Mouse (Mus musculus): ENCODE measurements around the gene Me3. TPM values are rescaled to one million over a fixed set of nuclear protein-coding genes. Genes with fewer than 3 reads are reported as not detected.

The Me3 gene
- polyA plus RNA-seq, 1 experiment from 2014 or later: 0.64 TPM

- no peaks in the 10 kb centered on the region for H3K9me3 ChIP-seq
- no peak overlapping the region for H3K27ac ChIP-seq
- peaks cover 11% of the 10 kb centered on the region for H3K4me1 ChIP-seq (replicated peaks)
- no peaks in the 10 kb centered on the region for H3K36me3 ChIP-seq
- ATAC-seq (ENCODE audit: insufficient number of reproducible peaks, insufficient read depth, low FRiP score, low TSS enrichment, low read depth): no peak
- H3K4me3 ChIP-seq (replicated peaks): no peak overlapping the region
- H3K27me3 ChIP-seq: 0 out of 2 replicates have a peak, but pooled peaks cover 3% of the 10 kb centered on the region
- H3K4me2 ChIP-seq: no peak overlapping the region
- 92% methylated on average over 1 of the region's 1 CpGs for WGBS
- H3K9ac ChIP-seq (replicated peaks): no peak overlapping the region
Measured at GRCm38 (mm10) chr7:89792576-89792975, 160.4 kb downstream of the Me3 start.

DNA sequence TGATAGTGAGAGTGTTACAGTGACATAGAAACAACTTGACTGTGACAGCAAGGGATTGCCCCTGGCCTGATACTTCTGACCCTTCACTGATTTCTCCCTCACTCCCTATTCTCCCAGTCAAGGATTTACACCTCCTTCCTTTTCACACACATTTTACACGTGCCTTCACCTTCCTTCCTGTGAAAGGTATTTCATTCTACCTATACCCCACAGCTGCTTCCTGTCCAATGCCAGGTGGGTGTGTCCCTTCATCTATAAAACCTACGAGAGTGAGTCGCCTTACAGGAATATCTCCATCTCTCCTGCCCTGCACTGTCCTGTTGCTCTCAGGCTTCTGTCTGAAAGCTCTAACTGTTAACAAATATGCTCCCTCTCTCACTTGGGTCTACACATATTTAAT, 163.2 kb downstream of the Me3 start:
- WGBS: 63% methylated on average over 3 of the region's 3 CpGs
- Histone ChIP-seq H3K9ac (replicated peaks) (no peak overlapping the region), H3K27ac (no peak overlapping the region), H3K9me3 (no peaks in the 10 kb centered on the region), H3K36me3 (no peaks in the 10 kb centered on the region), H3K4me3 (replicated peaks) (no peak overlapping the region), H3K27me3 (0 out of 2 replicates have a peak, but pooled peaks cover 3% of the 10 kb centered on the region), H3K4me1 (replicated peaks) (peaks cover 17% of the 10 kb centered on the region), H3K4me2 (no peak overlapping the region)
- ATAC-seq (ENCODE audit: insufficient number of reproducible peaks, insufficient read depth, low FRiP score, low TSS enrichment, low read depth): no peak

- Histone ChIP-seq H3K9me3 (no peaks in the 10 kb centered on the region), H3K27me3 (0 out of 2 replicates have a peak, but pooled peaks cover 3% of the 10 kb centered on the region), H3K27ac (no peak overlapping the region), H3K36me3 (no peaks in the 10 kb centered on the region), H3K9ac (replicated peaks) (no peak overlapping the region), H3K4me1 (replicated peaks) (peaks cover 17% of the 10 kb centered on the region), H3K4me2 (no peak overlapping the region), H3K4me3 (replicated peaks) (no peak overlapping the region)
- WGBS: 21% methylated on average over 6 of the region's 6 CpGs
- no peak for ATAC-seq (ENCODE audit: insufficient number of reproducible peaks, insufficient read depth, low FRiP score, low TSS enrichment, low read depth)
Measured at GRCm38 (mm10) chr7:89796351-89796801, 164.2 kb downstream of the Me3 start.

DNA sequence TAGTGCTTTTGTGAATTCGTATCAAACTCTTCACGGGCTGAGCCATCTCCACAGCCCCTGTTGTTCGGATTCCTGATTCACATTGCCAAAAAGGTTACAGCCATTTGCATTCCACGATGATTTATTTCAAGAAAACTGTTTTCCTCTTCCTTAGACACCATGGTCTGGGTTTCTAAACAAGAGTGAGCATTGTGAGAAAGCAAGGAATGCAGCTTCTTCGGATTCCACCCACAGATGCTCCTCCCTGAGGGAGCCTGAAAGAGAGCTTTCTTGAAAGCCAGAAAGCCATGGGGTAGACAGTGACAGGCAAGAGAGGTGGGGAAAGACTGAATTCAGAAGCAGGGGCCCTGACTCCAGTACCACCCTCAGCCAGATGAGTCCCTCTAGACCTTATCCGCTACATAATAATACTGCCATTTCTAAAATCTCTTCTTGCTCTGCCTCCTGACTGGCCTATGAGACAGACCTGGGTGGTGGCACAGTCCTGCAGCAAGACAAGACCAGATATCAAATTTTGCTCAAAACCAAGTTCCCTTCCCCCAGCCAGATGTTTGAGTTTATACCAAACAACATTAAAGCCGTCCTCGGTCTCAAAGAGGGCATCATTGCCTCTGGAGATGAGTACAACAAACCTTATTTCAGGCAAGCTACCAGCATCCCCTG, 166.3 kb downstream of the Me3 start:
- H3K4me3 ChIP-seq (replicated peaks): no peak overlapping the region
- H3K27ac ChIP-seq: no peak overlapping the region
- H3K27me3 ChIP-seq: 0 out of 2 replicates have a peak, but pooled peaks cover 3% of the 10 kb centered on the region
- no peak overlapping the region for H3K9ac ChIP-seq (replicated peaks)
- H3K4me2 ChIP-seq: no peak overlapping the region
- no peaks in the 10 kb centered on the region for H3K36me3 ChIP-seq
- no peaks in the 10 kb centered on the region for H3K9me3 ChIP-seq
- WGBS: 75% methylated on average over 8 of the region's 8 CpGs
- H3K4me1 ChIP-seq (replicated peaks): peaks cover 17% of the 10 kb centered on the region
- ATAC-seq (ENCODE audit: insufficient number of reproducible peaks, insufficient read depth, low FRiP score, low TSS enrichment, low read depth): no peak

DNA sequence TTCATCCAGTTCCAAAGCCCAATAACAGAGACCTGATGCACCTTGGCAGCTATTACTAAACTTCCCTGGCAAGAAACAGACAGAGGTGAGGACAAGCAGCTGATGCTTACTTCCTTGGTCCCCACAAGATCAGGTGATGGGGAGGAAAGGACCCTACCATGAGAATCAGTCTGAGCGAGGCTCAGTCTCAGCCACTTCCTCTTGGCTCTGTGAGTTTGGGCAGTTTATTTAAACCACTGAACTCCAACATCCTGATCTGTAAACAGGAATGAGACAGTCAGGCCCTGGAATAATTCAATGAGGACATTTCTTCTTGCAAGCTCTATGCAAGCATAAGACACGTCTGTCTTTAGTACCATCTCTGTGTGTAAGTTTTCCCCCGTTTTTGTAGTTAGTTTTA, 170.3 kb downstream of the Me3 start:
- Histone ChIP-seq H3K4me3 (replicated peaks) (no peak overlapping the region), H3K27ac (no peak overlapping the region)
- WGBS: 78% methylated on average over 3 of the region's 3 CpGs

GRCm38 (mm10) chr7:89803966-89804365, 171.8 kb downstream of the Me3 start:
- Histone ChIP-seq H3K9ac (replicated peaks) (no peak overlapping the region), H3K27me3 (no peaks in the 10 kb centered on the region), H3K4me2 (no peak overlapping the region), H3K4me1 (replicated peaks) (no peaks in the 10 kb centered on the region), H3K27ac (no peak overlapping the region), H3K36me3 (no peaks in the 10 kb centered on the region), H3K4me3 (replicated peaks) (no peak overlapping the region), H3K9me3 (0 out of 2 replicates have a peak, but pooled peaks cover 3% of the 10 kb centered on the region)
- WGBS: 86% methylated on average over 4 of the region's 4 CpGs
- no peak for ATAC-seq (ENCODE audit: insufficient number of reproducible peaks, insufficient read depth, low FRiP score, low TSS enrichment, low read depth)

More for the DNA sequence above, 170.3 kb downstream of the Me3 start:
- Histone ChIP-seq H3K36me3 (no peaks in the 10 kb centered on the region), H3K4me2 (no peak overlapping the region), H3K4me1 (replicated peaks) (peaks cover 5% of the 10 kb centered on the region; the same call in 1 of the 2 replicates), H3K27me3 (no peaks in the 10 kb centered on the region), H3K9ac (replicated peaks) (no peak overlapping the region), H3K9me3 (no peaks in the 10 kb centered on the region)
- ATAC-seq (ENCODE audit: insufficient number of reproducible peaks, insufficient read depth, low FRiP score, low TSS enrichment, low read depth): no peak

DNA sequence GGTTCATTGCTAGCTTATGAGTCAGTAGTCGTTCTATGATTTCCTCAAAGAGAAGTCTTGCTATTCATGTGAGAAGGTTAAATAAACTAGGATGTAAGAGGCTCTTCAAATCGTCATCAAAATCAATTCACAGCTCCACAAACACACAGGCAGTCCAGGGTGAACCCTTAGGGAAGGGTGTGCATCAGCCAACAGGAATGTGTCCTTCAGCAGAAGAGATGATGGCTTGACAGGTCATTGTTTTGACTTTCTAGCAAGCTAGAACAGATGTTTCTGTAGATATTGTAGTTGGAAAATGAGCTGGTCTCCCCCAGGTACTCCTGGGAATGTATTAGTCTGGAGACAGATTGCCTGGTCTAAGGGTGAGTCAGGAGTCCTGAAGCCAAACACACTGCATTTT, 177.2 kb downstream of the Me3 start:
- no peaks in the 10 kb centered on the region for H3K36me3 ChIP-seq
- 0 out of 2 replicates have a peak, but pooled peaks cover 3% of the 10 kb centered on the region for H3K9me3 ChIP-seq
- no peak overlapping the region for H3K9ac ChIP-seq (replicated peaks)
- no peak for ATAC-seq (ENCODE audit: insufficient number of reproducible peaks, insufficient read depth, low FRiP score, low TSS enrichment, low read depth)
- 72% methylated on average over 2 of the region's 2 CpGs for WGBS
- no peaks in the 10 kb centered on the region for H3K4me1 ChIP-seq (replicated peaks)
- H3K4me2 ChIP-seq: no peak overlapping the region
- no peak overlapping the region for H3K4me3 ChIP-seq (replicated peaks)
- no peaks in the 10 kb centered on the region for H3K27me3 ChIP-seq
- no peak overlapping the region for H3K27ac ChIP-seq

DNA sequence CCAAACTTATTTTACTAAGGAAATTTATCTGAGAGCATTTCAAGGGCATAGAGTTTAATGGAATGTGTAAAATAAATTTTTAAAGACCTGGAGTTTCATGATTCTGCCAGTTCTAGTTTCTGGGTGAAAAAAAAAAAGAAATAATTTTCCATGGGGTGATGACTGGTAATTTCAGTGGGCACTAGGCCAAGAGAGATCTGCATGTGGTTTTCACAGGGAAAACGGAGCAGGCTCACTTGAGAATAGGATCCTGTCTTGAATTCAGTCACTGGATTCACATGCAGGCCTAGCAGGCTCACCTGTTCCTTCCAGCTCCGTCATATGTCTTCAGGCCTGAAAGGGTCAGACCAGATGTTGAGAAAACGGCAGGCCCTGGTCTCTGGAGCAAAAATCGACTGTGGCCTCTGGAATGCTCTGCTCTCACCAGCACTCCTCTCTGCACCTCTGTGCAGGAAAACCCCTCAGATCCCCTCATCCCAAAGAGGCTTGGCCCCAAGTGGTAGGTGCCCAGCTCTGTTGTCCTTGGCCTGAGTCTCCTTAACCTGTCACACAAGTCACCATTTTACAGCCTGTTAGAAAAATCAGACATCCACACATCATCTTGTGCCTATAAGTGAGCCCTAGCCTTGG, 196.4 kb downstream of the Me3 start:
- H3K9ac ChIP-seq (replicated peaks): no peak overlapping the region
- ATAC-seq (ENCODE audit: insufficient number of reproducible peaks, insufficient read depth, low FRiP score, low TSS enrichment, low read depth): no peak
- H3K9me3 ChIP-seq: no peaks in the 10 kb centered on the region
- 53% methylated on average over 4 of the region's 4 CpGs for WGBS
- H3K36me3 ChIP-seq: no peaks in the 10 kb centered on the region
- no peaks in the 10 kb centered on the region for H3K27me3 ChIP-seq
- H3K4me2 ChIP-seq: no peak overlapping the region
- H3K4me1 ChIP-seq (replicated peaks): peaks cover 7% of the 10 kb centered on the region; the same call in 1 of the 2 replicates
- H3K4me3 ChIP-seq (replicated peaks): no peak overlapping the region
- H3K27ac ChIP-seq: peak overlapping the region; percentile 45; the same call in 1 of the 2 replicates

- WGBS: 65% methylated on average over 7 of the region's 7 CpGs
- Histone ChIP-seq H3K4me3 (replicated peaks) (no peak overlapping the region), H3K27me3 (no peaks in the 10 kb centered on the region), H3K36me3 (no peaks in the 10 kb centered on the region), H3K4me1 (replicated peaks) (peaks cover 7% of the 10 kb centered on the region; the same call in 1 of the 2 replicates), H3K9me3 (no peaks in the 10 kb centered on the region), H3K9ac (replicated peaks) (no peak overlapping the region), H3K27ac (no peak overlapping the region), H3K4me2 (no peak overlapping the region)
- ATAC-seq (ENCODE audit: insufficient number of reproducible peaks, insufficient read depth, low FRiP score, low TSS enrichment, low read depth): 0 out of 2 replicates have a peak, but pooled peaks have one; percentile 59
Measured at GRCm38 (mm10) chr7:89829201-89829600, 197.0 kb downstream of the Me3 start.

GRCm38 (mm10) chr7:89833521-89833920, 201.3 kb downstream of the Me3 start:
- 88% methylated on average over 8 of the region's 8 CpGs for WGBS
- Histone ChIP-seq H3K4me2 (no peak overlapping the region), H3K4me3 (replicated peaks) (no peak overlapping the region), H3K4me1 (replicated peaks) (peaks cover 6% of the 10 kb centered on the region; the same call in 1 of the 2 replicates), H3K27me3 (no peaks in the 10 kb centered on the region; the same call in 1 of the 2 replicates), H3K9me3 (no peaks in the 10 kb centered on the region), H3K9ac (replicated peaks) (no peak overlapping the region), H3K36me3 (no peaks in the 10 kb centered on the region), H3K27ac (no peak overlapping the region)
- ATAC-seq (ENCODE audit: insufficient number of reproducible peaks, insufficient read depth, low FRiP score, low TSS enrichment, low read depth): no peak

GRCm38 (mm10) chr7:89835566-89835965, 203.4 kb downstream of the Me3 start:
- Histone ChIP-seq H3K27ac (no peak overlapping the region), H3K4me2 (no peak overlapping the region), H3K4me1 (replicated peaks) (no peaks in the 10 kb centered on the region; the same call in 1 of the 2 replicates), H3K36me3 (no peaks in the 10 kb centered on the region), H3K27me3 (no peaks in the 10 kb centered on the region; the same call in 1 of the 2 replicates), H3K9me3 (no peaks in the 10 kb centered on the region), H3K9ac (replicated peaks) (no peak overlapping the region), H3K4me3 (replicated peaks) (no peak overlapping the region)
- no peak for ATAC-seq (ENCODE audit: insufficient number of reproducible peaks, insufficient read depth, low FRiP score, low TSS enrichment, low read depth)
- WGBS: 73% methylated on average over 8 of the region's 8 CpGs

Data from limb, embryonic 12.5 days (tissue).